Mouse (Mus musculus) fibroblast of lung, adult 2 months (primary cell): ENCODE data around the gene Snx14.

Source experiments
- DNase-seq: peaks from one replicate; pipeline ENCODE4 v3.0.0-alpha.2; 2011; ENCODE audit warnings: low read depth

The Snx14 gene

DNA sequence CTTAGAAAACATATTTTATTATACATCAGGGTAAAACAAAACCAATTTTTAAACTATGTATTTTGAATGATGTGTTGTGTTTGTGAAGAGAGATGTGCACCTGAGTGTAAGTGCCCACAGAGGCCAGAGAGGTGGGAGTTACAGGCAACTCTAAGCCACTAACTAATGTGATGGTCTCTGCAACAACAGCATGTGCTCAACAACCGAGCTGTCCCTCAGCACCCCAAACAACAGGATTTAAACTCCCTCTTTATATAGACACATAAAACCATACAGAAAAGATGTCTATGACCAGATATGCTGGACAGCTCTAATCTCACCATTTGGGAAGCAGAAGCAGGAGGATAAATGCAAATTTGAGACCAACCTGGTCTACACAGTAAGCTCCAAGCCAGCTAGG lies 58.2 kb downstream of the Snx14 start:
- no peak for DNase-seq

DNA sequence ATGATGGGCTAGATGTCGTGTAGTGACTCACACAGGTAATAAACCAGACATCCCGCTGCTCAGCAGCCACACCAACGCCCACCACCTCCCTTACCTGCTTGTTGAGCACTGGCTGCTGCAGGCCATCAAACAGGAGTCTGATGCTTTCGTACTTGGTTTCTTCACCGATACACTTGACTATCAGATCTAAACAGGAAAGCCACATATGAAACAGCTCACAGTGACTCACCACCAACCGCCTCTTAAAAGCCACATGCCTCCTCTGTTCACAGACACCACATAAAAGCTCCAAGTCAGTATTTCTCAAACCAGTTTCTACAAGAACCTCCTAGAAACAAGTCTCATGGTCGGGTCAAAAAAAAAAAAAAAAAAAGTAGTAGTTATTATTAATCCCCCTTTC lies 58.7 kb downstream of the Snx14 start:
- DNase-seq: no peak

DNA sequence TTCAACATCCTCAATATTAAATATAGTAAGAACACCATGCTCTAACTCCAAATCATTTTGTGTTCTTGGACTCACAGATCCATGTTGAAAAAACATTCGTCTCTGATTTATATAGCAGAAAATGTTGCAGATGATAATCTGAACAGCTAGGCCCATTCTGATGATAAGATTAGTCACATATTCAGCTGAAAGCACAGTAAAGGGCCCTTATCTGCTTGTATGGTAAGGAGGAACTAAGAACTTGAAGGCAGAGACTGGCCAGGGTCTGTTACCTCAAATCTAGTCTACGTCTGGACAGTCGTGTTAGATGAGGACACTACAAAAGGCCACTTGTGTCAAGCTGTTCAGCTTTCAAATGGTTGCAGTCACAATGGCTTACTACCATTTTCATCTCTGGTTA lies 59.7 kb downstream of the Snx14 start:
- no peak for DNase-seq

DNA sequence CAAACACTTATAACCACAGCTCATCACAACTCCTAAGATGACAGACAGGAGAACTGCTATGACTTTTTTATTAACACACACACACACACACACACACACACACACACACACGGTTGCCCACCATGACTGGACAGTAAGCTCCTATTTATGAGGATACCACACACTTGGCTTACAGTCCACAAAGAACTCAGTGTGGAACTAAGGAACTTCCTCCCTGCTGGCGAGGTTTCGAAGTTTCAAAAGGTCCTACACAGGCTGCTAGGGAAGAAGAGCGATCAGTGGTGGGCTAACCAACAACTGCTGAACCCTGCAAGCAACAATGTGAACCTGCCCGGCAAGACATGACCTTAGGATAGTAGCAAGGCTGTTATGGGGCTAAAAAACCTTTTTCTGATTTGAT lies 61.3 kb downstream of the Snx14 start:
- DNase-seq: no peak

DNA sequence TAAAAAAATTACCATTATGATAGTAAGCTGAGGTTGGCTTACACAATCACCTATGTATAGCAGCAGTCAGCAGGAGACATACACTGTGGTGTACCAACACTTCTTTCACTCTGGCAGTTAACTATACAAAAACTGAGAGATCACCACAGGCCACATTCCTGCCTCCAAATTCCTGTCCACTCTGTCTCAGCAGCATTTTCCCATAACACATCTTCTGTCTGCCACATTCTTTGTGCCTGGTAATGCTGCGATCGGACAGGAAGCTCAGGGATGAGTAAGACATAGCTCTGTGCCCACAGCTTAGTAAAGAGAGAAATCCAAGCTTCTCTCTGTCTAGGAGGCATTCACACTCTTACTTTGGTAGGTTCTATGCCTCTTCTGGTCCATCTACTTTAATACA lies 65.8 kb downstream of the Snx14 start:
- no peak for DNase-seq

DNA sequence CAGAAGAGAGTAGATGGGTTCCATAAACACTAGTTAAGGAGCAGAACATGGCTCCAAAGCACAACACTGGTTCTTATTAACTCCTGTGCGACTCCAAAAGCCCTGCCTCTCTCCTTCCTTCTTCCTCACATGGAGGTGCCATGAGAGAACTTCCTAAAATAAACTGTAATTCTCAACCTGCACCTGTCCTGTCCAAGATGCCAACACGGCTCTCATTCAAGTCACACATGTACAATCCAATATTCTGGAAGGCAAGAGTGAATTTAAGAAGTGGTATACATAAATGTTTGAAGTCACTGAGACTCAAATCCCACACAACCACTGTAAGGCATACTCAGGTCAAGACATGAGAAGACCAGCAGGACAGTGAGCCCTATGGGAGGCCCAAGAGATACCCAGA lies 67.6 kb downstream of the Snx14 start:
- DNase-seq: no peak

DNA sequence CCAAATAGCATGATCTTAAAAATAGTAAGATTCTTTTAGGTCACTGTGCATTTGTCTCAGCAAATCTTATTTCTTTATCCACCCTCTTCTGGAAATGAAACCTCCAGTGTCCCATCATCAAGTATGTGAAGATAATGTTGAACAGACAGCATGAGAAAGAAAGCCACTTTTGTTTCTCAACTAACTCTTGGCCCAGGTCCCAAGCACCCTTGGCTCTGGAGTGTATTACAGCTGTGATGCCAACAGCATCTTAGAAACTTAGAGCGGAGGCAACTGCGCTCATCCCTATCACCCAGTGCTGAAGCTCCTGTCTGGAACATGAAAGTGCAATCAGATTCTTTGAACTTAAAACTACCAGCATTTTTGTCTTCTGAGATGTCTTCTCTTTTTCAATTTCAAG lies 69.1 kb downstream of the Snx14 start:
- DNase-seq: no peak

DNA sequence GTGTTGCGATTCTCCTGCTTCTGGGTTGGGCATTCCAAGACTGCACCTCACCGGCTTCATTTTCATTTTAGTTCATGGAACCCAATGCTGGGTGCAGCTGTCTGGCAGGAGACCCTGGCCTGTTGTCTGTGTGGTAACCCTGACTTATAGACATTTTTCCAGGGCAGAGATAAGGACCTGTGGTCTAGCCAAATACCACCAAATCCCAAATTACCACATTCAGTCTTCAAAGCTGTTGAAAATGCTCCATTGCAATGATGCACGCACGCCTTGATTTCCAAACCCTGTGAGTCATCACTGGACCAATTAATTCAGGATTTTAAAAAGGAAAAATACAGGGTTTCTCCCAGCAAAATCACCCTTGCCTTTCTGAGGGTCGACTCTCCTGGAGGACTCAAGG lies 70.3 kb downstream of the Snx14 start:
- DNase-seq: no peak

DNA sequence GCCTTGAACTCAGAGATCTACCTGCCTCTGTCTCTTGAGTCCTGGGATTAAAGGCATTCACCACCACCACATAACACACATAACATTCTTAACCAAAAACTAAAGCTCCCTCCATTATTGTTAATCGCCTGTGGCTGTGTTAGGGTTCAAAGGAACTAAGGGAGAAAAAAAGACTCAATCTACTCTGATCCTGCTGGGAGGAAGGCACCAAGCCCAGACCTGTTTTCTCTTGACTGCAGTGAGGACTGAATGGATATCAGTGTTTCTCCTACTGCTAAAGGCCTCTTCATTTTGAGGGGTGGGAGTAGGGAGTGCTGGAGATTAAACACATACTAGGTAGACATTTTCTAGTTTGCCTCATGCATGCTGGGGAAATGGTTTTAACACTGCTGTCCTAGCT lies 71.0 kb downstream of the Snx14 start:
- no peak for DNase-seq

DNA sequence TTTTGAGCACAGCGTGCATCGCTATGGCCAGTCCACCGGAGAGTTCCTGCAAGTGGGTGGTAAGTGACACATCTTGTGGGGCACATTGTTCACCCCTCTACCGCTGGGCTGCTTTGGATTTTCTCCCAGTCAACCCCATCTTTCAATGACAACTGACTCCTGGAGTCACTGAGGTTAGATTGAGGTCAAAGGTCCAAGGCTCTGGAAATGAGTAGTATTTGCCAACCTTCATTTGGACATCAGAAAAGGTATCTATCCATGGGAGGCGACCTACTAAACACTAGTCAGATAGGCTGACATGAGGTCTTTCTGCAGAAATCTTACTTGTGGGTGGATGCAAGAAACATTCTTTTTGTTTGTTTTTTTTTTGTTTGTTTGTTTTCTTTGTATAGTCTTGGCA lies 71.4 kb downstream of the Snx14 start:
- no peak for DNase-seq

DNA sequence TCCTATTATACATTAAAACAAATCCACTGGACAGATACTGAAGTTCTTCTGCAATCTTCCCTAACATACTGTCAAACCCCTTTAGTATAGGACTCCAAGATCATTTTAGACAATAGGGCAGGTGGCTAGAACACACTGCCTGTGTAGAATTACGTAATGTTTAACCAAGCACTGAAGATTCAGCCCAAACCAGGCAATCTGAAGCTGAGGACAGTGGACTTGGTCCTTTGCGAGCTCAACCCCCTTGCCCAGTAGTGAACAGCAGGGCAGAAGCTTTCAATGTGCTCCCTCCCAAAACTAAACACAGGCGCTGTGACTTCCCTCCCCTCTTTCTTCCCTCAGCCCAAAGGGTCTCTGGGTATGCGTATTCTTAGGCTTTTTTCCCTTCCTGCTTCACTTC lies 71.9 kb downstream of the Snx14 start:
- DNase-seq: no peak

DNA sequence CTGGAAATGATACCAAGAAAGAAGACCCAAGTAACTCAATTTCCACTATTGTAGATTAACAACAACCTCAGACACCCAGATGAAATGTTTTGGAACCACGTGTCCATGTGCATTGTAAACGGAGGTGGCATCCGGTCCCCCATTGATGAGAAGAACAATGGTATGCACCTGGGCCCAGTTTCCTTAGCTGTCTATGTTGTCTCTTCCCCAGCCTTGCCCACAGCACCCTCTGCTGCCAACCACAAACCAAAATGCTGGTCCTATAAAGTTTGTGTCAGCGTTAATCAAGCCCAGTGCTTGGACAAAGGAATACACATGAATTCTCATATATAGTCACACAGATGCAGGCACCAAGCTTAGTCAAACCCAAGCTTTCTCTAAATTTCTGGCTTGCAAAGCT lies 72.5 kb downstream of the Snx14 start:
- no peak for DNase-seq

DNA sequence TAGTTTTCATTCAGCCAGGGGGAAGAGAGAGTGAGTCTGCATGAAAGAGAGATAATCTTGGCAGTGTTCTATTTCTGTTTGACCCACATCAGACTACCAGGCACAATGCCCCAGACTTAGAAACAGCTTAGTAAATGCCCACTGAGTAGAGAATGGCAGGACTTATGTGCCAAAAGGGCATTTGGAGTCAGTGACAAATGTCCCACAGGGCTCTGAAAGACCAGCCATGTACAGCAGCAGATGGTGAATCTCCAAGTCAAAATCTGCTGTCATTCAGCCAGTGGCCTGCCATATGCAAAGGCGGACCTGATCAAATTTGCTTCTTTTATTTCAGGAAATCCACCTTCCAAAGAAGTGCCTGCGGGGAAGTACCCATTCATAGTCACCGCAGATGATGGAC lies 75.7 kb downstream of the Snx14 start:
- no peak for DNase-seq

DNA sequence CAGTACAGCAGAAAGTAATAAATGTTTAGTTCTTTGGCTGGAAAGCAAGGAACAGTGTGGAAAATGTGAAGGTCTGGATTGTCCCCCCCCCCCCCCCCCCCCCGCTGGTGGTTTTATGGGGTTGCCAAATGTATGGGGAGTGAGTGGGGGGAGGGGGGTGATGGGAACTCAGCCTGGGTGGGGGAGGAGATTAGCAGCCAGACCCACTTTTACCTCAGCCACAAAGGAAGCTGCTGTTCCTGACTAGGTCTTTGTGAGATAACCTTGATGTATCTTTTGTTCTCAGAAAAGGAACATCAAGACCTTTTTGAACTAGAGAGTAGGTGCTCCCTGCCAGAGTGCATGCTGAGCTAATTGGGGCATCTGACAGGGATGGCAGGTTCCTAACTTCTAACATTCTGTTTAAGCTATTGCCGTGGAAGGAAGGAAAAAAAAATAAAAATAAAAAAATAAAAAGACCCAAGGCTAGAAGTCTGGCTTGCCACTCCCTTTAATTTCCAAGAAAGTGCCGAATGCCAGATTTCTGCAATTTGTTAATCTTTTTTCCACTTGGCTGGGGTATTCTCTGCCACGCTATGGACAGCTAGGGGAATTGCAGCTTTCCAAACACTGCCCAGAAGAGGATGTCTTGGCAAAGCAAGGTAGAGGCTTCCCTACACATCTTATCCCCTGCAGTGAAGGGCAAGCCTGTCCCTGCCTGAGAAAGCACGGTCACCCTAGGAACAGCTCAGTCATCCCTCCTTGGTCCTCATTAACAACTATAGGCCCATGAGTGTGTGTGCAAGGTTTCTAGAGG lies 76.5 kb downstream of the Snx14 start:
- DNase-seq: no peak

DNA sequence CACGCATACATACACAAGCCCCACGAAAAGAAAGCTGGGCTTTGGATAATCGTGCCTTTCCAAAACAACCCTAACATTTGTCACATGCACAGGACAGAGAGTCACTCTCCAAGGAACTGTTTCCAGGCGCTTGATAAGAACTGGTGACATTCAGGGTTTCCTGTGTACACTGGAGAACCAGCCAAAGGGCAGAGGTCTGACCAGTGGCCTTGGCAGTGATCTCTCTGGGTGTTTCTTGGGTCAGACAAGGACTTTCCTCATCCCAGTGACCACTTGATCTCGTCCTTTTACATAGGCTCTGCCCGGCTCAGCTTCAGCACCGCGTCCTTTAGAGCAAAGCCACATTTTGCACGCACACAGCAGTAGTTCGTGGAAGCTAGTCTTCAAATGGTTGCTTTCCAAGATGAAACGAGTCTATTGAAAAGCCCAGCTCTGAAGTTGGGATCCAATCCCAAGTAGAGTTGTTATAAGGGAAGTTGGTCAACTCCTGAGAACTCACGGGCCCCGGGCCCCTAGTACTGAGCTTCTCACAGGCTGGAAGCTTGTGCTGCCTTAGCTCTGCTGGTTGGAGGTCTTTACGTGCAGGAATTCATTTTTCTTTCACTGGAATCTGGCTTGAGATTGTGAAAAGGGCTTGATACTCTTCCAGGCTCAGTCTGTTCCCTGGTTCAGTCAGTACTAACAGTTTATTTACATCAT lies 77.4 kb downstream of the Snx14 start:
- no peak for DNase-seq

DNA sequence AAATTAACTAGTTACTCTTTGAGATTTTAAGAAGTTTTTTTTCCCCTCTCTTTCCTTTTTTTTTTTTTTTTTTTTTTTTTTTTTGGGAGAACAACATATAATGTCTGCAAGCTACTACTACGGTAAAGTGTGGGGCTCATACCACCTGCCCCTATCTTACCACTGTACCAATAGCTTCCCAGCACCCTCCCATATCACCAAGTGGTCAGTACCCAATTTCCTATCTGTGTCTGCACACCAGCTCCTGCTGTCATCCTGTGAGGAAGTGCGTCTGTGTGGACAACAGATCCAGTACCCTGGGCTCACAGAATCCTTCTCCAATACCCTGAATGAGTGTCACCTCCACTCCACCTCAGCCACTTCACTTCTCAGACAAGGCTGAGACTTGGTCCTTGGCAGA lies 79.6 kb downstream of the Snx14 start:
- no peak for DNase-seq

DNA sequence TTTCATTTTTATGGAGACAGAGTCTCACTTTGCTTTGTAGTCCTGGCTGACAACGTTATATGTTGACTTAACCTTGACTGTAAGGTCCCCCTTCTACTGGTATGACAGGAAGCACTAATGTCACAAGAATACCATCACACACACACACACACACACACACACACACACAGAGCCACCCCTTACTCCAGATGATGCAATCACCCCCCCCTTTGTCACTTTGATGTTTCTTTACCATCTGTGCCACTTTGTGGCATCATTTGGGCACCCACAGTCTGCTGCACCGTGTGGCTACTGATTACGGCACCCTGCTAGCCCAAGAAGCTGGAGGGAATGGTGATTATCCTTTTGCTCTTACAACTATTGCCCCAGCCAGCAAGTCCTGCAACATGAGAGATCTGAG lies 81.6 kb downstream of the Snx14 start:
- DNase-seq: no peak

DNA sequence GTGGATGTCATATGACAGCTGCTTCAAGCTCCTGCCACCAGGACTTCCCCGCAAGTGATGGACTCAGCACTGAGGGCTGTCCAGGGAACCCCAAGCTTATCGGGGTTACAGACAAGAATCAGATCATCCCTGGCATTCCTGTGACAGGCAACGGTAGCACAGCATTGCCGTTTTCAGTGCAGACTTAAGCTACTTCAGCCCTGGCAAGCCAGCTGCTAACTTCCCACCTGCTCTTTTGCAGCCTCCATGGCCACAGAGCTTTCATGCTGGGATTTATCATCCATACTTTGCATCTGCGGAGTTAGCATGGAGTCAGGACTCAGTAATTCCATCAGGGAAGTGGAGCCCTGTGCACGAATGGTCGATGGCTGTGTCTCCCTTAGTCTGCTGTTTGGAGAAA lies 85.3 kb downstream of the Snx14 start:
- no peak for DNase-seq

DNA sequence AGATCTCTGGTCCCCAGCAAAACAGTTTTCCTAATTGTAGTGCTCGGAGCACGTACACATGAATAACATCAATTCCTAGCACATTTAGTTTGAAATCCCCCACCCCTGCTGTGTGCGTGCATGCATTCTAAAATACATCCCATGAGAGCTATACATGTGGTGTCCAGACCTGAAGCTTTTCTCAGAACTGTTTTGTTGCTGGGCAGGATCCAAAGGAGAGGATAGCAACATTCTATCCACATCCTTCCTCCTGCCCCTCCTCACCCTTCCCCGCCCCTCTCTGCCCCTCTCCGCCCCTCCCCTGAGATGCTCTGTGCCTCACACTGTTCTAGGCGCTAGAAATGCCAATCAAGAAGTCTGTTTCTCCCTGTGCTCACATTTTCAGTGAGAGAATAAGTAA lies 86.0 kb downstream of the Snx14 start:
- no peak for DNase-seq

DNA sequence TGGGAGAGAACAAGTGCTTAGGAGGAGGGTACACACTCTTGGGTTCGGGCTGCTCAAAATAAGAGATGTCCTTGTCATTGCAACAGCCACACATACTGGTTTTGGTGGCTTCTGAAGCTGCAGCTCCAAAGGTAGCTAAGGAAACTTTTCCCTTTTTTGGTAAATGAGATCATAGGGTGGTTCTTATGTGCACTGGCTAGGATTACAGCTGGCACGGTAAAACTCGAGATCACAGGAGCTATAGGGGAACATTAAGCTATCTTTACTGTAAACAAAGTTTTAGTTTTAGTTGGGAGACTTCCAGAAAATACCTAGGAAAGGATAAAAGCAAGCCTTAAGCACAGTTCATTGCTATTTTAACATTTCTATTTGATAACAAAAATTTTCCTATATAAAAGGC lies 87.6 kb downstream of the Snx14 start:
- no peak for DNase-seq

DNA sequence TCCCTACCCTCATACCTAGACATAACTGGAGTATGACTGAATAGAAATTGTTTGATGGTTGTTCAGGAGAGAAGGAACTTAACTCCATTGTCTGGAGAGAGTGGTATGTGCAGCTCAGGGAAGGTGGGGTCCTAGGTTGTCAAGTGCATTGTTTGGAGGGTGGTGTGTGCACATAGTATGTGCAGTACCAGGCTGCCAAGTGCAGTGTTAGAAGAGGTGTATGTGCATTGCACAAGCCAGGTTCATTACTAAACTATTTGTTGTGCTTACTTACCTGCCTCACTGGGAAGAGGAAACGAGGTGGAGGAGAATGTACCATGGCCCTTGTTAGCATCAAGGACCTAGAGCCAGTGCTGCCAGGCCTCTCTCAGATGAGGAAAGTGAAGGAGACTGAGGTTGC lies 88.4 kb downstream of the Snx14 start:
- no peak for DNase-seq

DNA sequence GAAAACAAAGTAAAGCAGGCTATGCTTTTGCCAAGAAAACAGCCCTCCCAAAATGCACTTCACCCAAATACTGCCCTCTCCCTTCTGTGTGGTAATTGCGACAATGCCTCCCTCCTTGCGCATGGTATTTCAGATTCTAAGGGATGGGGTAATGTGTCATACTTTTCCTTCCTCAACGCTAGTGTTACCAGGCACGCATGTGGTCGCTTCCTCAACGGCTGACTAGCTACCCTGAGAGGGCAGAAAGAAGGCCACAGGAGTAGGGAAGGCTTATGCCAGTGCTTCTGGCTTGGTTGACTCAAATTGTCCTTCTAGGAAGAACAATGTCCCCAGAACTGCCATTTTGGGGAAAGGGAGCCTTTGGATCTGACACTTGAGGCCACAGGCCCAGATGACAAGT lies 90.1 kb downstream of the Snx14 start:
- DNase-seq: no peak

DNA sequence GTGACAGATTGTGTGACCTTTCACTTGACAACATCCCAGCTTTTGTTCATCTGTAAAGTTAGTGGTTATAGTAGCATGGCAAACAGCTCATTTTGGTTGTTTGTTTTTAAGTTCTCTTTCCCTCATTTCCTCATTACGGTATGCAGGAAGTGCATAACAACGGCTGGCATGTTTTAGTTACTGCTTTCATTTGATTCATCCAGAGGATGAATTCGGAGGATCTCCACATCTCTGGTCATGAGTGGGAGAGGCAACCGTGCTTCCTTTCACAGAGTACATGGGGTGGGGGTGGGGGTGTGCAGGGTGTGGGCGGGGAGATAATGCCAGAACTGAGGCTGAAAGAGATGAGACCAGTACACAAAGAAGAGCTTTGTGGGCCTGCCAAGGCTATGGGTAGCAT lies 91.9 kb downstream of the Snx14 start:
- DNase-seq: no peak

DNA sequence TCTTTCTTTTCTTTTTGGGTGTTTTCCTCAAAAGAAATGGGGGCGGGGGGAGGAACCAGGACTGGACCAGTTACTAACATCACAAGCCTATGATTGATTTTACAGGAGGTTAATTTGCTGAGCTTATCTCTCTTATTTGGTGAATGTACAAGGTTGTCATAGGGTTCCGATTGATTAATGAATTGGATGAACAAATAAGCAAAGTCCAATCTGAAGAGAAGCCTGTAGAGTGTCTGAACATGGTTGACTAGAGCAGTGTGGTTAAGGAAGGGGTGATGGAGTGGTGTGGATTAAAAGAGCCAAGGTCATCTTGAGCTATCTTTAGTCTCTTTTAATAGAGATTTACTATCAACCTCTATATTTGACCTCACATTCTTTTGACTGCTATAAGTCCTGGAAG lies 94.3 kb downstream of the Snx14 start:
- no peak for DNase-seq
